8 mouse cellular contexts compared by ENCODE assay signal in the genomic region with DNA sequence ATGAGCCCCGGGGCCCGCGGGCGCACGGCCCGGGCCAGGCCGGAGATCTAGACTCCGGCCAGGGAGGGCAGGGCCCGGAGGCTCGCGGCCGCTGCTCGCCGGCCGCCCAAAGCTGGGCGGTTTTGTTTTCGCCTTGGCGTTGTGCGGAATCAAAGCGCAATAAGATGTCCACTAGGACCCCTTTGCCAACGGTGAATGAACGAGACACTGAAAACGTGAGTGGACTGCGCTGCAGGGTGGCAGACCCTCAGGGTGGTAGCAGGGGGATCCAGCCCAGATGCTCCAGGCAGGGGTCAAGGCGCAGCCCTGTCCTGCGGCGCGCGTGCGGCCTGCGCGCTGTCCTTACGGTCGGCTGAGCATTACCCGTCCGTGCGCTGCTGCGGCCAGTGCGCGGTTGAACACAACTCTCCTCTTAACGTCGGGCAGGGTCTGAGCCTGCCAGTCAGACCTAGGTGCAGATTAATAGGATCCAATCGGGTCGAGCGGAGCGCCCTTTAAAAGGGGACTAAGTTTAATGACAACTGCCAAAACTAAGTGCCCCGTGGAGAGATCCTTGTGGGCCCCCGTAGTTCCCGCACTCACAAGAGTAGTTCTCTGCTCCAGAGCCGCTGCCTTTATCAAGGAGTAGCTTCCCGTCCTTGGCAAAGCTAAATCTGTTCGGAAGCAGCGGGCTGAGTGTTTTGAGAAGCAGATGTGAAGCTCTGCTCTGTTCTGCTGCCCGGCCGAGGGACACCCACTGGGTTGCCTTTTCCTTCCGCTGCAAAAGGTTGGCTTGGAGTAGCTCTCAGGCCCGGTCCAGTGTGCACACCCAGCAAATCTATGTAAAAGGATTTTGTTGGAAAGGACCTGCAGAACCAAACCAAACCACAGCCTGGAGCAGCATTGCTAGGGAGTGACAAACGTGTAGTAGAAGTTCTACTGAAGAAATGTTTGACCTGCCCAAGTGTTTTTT. TPM values are rescaled to one million over a fixed set of nuclear protein-coding genes. Genes with fewer than 3 reads are reported as not detected.
DNase-seq lines count a peak whose midpoint lies in the region; ATAC-seq and TF ChIP-seq lines count a peak whose summit lies in the region.

No protein-coding gene starts in this region.

- peaks cover 17 to 21% of the 10 kb centered on the region in 2 experiments for H3K4me1 ChIP-seq in liver, embryonic 14.5 days (replicated peaks; ENCODE audit: control insufficient read depth in 2 of 2, insufficient read depth in 2 of 2, low read length in 1 of 2)

- no peaks in the 10 kb centered on the region; the same call in 1 of the 2 replicates for H3K27me3 ChIP-seq in liver, embryonic 14.5 days (ENCODE audit: control insufficient read depth, insufficient read depth, low read length)
- H3K27me3 ChIP-seq in myocyte (ENCODE audit: control insufficient read depth, insufficient read depth, insufficient read length) = no peaks in the 10 kb centered on the region

- WGBS in liver, embryonic 14.5 days (ENCODE audit: insufficient replicate concordance) = under 1% methylated on average over 58 of the region's 58 CpGs

- H3K36me3 ChIP-seq in liver, embryonic 14.5 days (replicated peaks; ENCODE audit: control insufficient read depth, insufficient read depth, low read depth) = no peaks in the 10 kb centered on the region
- no peaks in the 10 kb centered on the region for H3K36me3 ChIP-seq in myocyte (ENCODE audit: control insufficient read depth, insufficient read depth)

- peaks cover 53% of the 10 kb centered on the region for H3K79me2 ChIP-seq in myocyte (ENCODE audit: control insufficient read depth, insufficient read depth)

- no peak for TF ChIP-seq CTCF in liver, embryonic 14.5 days (IDR thresholded peaks at IDR 0.05; ENCODE audit: low read depth)

- TF ChIP-seq POLR2A in myocyte (IDR thresholded peaks at IDR 0.05; ENCODE audit: insufficient read length, low read depth) = peak; percentile 44

- no peak for TF ChIP-seq EP300 in liver, embryonic 14.5 days (IDR thresholded peaks at IDR 0.05; ENCODE audit: low read depth)

- peak overlapping the region; percentile 99 for H3K4me2 ChIP-seq in liver, embryonic 14.5 days (ENCODE audit: low read depth)
- H3K4me2 ChIP-seq in myocyte (ENCODE audit: low read depth) = peak overlapping the region; percentile 96

- H3K9ac ChIP-seq in liver, embryonic 14.5 days (replicated peaks) = peak overlapping the region; percentile 96

- H3K4me3 ChIP-seq in liver, embryonic 14.5 days (ENCODE audit: insufficient read depth in 1 of 2, low read depth in 2 of 2, low read length in 2 of 2) = peak overlapping the region; percentile 98 to 100
- peak overlapping the region; percentile 81 for H3K4me3 ChIP-seq in myocyte

- peak; percentile 46 to 59 for DNase-seq in layer of hippocampus, postnatal 10 days (ENCODE audit: low spot score in 2 of 2)
- no peak for DNase-seq in layer of hippocampus, adult 9-11 months
- DNase-seq in cerebellum, postnatal 14 days = peak; percentile 76 to 78
- DNase-seq in gastrocnemius, adult 18-20 months (ENCODE audit: low spot score) = peak; percentile 23
- peak; percentile 56 for DNase-seq in induced T-regulatory cell, adult 2 months (ENCODE audit: low read depth)
- peak in 2 of 3 experiments; percentile 33 to 49 for DNase-seq in liver, embryonic 14.5 days (ENCODE audit: low read depth in 3 of 3, low spot score in 3 of 3)
- peak; percentile 46 to 75 for DNase-seq in spleen, postnatal 4 days (ENCODE audit: low spot score in 2 of 2)

- peak overlapping the region; percentile 89 for H3K27ac ChIP-seq in liver, embryonic 14.5 days

- H3K9me3 ChIP-seq in liver, embryonic 14.5 days (ENCODE audit: control insufficient read depth, low read length) = no peaks in the 10 kb centered on the region

- ATAC-seq in liver, embryonic 14.5 days (ENCODE audit: insufficient read depth) = peak; percentile 69

- peak overlapping the region; percentile 93 for H3ac ChIP-seq in myocyte (ENCODE audit: control insufficient read depth, insufficient read length)

TF ChIP-seq in myocyte, 11 proteins besides CTCF, POLR2A, EP300 and RAD21:
- TF ChIP-seq TCF3 (IDR thresholded peaks at IDR 0.05; ENCODE audit: insufficient read length, low read depth) (no peak), MYOG (IDR thresholded peaks at IDR 0.05; ENCODE audit: control insufficient read depth in 1 of 3, insufficient read depth in 1 of 3, insufficient read length in 2 of 3, low read depth in 2 of 3) (peak in 2 of 3 experiments; percentile 11 to 27), USF1 (IDR thresholded peaks at IDR 0.05; ENCODE audit: low read depth) (no peak), TCF12 (IDR thresholded peaks at IDR 0.05; ENCODE audit: insufficient read depth, poor library complexity, severe bottlenecking) (no peak), SRF (IDR thresholded peaks at IDR 0.05; ENCODE audit: control insufficient read depth, insufficient read length, low read depth) (no peak), POLR2AphosphoS2 (IDR thresholded peaks at IDR 0.05; ENCODE audit: insufficient read length, low read depth) (peak; percentile 31), MAX (IDR thresholded peaks at IDR 0.05; ENCODE audit: low read depth) (no peak), CEBPB (IDR thresholded peaks at IDR 0.05; ENCODE audit: insufficient read depth, poor library complexity, severe bottlenecking) (no peak)

RNA-seq across cellular contexts. Expression of gene Mark3, which starts 0.8 kb away (rescaled TPM):
- 100 to 1,000 TPM; 139 to 153 TPM for total RNA-seq in layer of hippocampus, postnatal 10 days (2021)
- total RNA-seq in gastrocnemius, adult 18-20 months (2021) = 10 to 100 TPM; 52.7 to 55.0 TPM
- polyA plus RNA-seq in liver, embryonic 14.5 days (2012; rRNA removed) = 14.6 and 24.6 TPM in 2 replicates
- polyA plus RNA-seq in liver, embryonic 14.5 days (2014; fragmentation: Nextera tagmentation; extraction: Ambion mirVana) = 18.0 and 19.5 TPM in 2 replicates
- polyA plus RNA-seq in myocyte (2012; fragmentation: generic; extraction: Trizol) = 42.1 TPM

RNA-seq across cellular contexts. Expression of gene Eif5, which starts 37.3 kb away (rescaled TPM):
- 100 to 1,000 TPM; 260 to 272 TPM for total RNA-seq in layer of hippocampus, postnatal 10 days (2021)
- total RNA-seq in gastrocnemius, adult 18-20 months (2021) = 100 to 1,000 TPM; 160 to 165 TPM
- polyA plus RNA-seq in liver, embryonic 14.5 days (2012; rRNA removed) = 64.1 and 112 TPM in 2 replicates
- polyA plus RNA-seq in liver, embryonic 14.5 days (2014; fragmentation: Nextera tagmentation; extraction: Ambion mirVana) = 411 and 432 TPM in 2 replicates
- 57.6 TPM for polyA plus RNA-seq in myocyte (2012; fragmentation: generic; extraction: Trizol)
